Mouse (Mus musculus) small intestine, adult 2 months (tissue): Measurements from ENCODE around the gene Rptor. TPM values are rescaled to one million over a fixed set of nuclear protein-coding genes. Genes with fewer than 3 reads are reported as not detected.
A peak's percentile ranks its signal among the peaks of the same experiment; 100 is the strongest.

ENCODE experiments used
- H3K27ac ChIP-seq: fragments of 200-500 bp; 2 replicates; pipeline ENCODE4 v1.5.1; 2012; ENCODE audit warnings: low read depth, low read length, control low read depth, inconsistent platforms; ENCODE audit not compliant: insufficient read depth
- H3K27me3 ChIP-seq: fragments of 200-500 bp; 2 replicates; pipeline ENCODE4 v1.6.1; 2012; ENCODE audit warnings: mild to moderate bottlenecking, moderate library complexity, low read length, inconsistent platforms; ENCODE audit not compliant: control insufficient read depth, insufficient read depth
- H3K36me3 ChIP-seq: fragments of 200-500 bp; 2 replicates; pipeline ENCODE4 v1.6.1; 2012; ENCODE audit warnings: mild to moderate bottlenecking, low read length, control low read depth, inconsistent platforms; ENCODE audit not compliant: control insufficient read depth, insufficient read depth
- H3K4me1 ChIP-seq: fragments of 200-500 bp; 2 replicates; pipeline ENCODE4 v1.6.1; 2012; ENCODE audit warnings: low read length, inconsistent platforms, mixed read lengths; ENCODE audit not compliant: control insufficient read depth, insufficient read depth, insufficient read length
- H3K4me3 ChIP-seq: fragments of 200-500 bp; 2 replicates; pipeline ENCODE4 v1.5.1; 2012; ENCODE audit warnings: low read depth, mild to moderate bottlenecking, control low read depth, inconsistent platforms, low read length, moderate library complexity
- CTCF ChIP-seq: fragments of 200-500 bp; IDR thresholded peaks from 2 replicates; pipeline ENCODE4 v1.5.1; 2012; ENCODE audit warnings: low read depth, mild to moderate bottlenecking, control low read depth, inconsistent platforms, low read length, moderate library complexity, mixed read lengths; ENCODE audit not compliant: insufficient replicate concordance, insufficient read length; ENCODE audit errors: extremely low read depth
- POLR2A ChIP-seq: fragments of 200-500 bp; IDR thresholded peaks from 2 replicates; pipeline ENCODE4 v1.6.1; 2012; ENCODE audit warnings: low read depth, mild to moderate bottlenecking, control low read depth, inconsistent platforms, low read length, moderate library complexity
- WGBS: fragments of 180-500 bp; shearing (Covaris S2); methylation state at CpG from one replicate; pipeline ENCODE4 v1.1.7; 2018; 5-methylcytosine and 5-hydroxymethylcytosine counted together
- polyA plus RNA-seq: library from polyadenylated mRNA; depleted of rRNA; stranded (reverse); fragments of >200 nt; gene quantifications from 2 replicates; pipeline ENCODE4 v1.2.3, GENCODE M21; 2012

Gene Rptor
- polyA plus RNA-seq, 1 experiment = 26.8 TPM

- WGBS = 67% methylated on average over 10 of the region's 10 CpGs
- Histone ChIP-seq H3K36me3 (no peaks in the 10 kb centered on the region), H3K4me3 (no peak overlapping the region), H3K27me3 (no peaks in the 10 kb centered on the region), H3K4me1 (peaks cover 15% of the 10 kb centered on the region), H3K27ac (no peak overlapping the region)
- TF ChIP-seq CTCF = no peak
- no peak for TF ChIP-seq POLR2A
These were observed 329.1 kb downstream of the Rptor start for GRCm38 (mm10) chr11:119931809-119932208.

- peaks cover 16% of the 10 kb centered on the region for H3K4me1 ChIP-seq
- H3K27me3 ChIP-seq = no peaks in the 10 kb centered on the region
- H3K36me3 ChIP-seq = no peaks in the 10 kb centered on the region
- H3K27ac ChIP-seq = peak overlapping the region; percentile 35
- no peak for TF ChIP-seq POLR2A
- TF ChIP-seq CTCF = no peak
- no peak overlapping the region for H3K4me3 ChIP-seq
- WGBS = 47% methylated on average over 4 of the region's 4 CpGs
These were observed 330.4 kb downstream of the Rptor start for GRCm38 (mm10) chr11:119933142-119933541.

GRCm38 (mm10) chr11:119933819-119934583 is 331.3 kb downstream of the Rptor start:
- no peak overlapping the region for H3K4me3 ChIP-seq
- peaks cover 18% of the 10 kb centered on the region for H3K4me1 ChIP-seq
- H3K27ac ChIP-seq = peak overlapping the region; percentile 35
- TF ChIP-seq POLR2A = no peak
- no peak for TF ChIP-seq CTCF
- H3K27me3 ChIP-seq = no peaks in the 10 kb centered on the region
- WGBS = 79% methylated on average over 8 of the region's 8 CpGs
- no peaks in the 10 kb centered on the region for H3K36me3 ChIP-seq

GRCm38 (mm10) chr11:119934773-119935172 is 332.1 kb downstream of the Rptor start:
- TF ChIP-seq CTCF (no peak), POLR2A (no peak)
- no peak overlapping the region for H3K4me3 ChIP-seq
- H3K27me3 ChIP-seq = no peaks in the 10 kb centered on the region
- no peak overlapping the region for H3K27ac ChIP-seq
- WGBS = 73% methylated on average over 8 of the region's 8 CpGs
- peaks cover 24% of the 10 kb centered on the region for H3K4me1 ChIP-seq
- no peaks in the 10 kb centered on the region for H3K36me3 ChIP-seq

GRCm38 (mm10) chr11:119935457-119935856 is 332.8 kb downstream of the Rptor start:
- H3K4me1 ChIP-seq = peaks cover 24% of the 10 kb centered on the region
- no peak overlapping the region for H3K27ac ChIP-seq
- H3K27me3 ChIP-seq = no peaks in the 10 kb centered on the region
- no peak for TF ChIP-seq POLR2A
- TF ChIP-seq CTCF = peak; percentile 75; the same call in 1 of the 2 replicates
- no peak overlapping the region for H3K4me3 ChIP-seq
- H3K36me3 ChIP-seq = no peaks in the 10 kb centered on the region
- WGBS = 37% methylated on average over 6 of the region's 6 CpGs

- 70% methylated on average over 2 of the region's 2 CpGs for WGBS
- Histone ChIP-seq H3K36me3 (no peaks in the 10 kb centered on the region), H3K27ac (no peak overlapping the region)
These were observed 333.8 kb downstream of the Rptor start for GRCm38 (mm10) chr11:119936456-119936855.

GRCm38 (mm10) chr11:119937216-119937615 is 334.5 kb downstream of the Rptor start:
- H3K36me3 ChIP-seq = no peaks in the 10 kb centered on the region
- peaks cover 24% of the 10 kb centered on the region for H3K4me1 ChIP-seq
- no peak overlapping the region for H3K4me3 ChIP-seq
- 74% methylated on average over 12 of the region's 12 CpGs for WGBS
- TF ChIP-seq POLR2A = no peak
- no peak for TF ChIP-seq CTCF
- H3K27ac ChIP-seq = no peak overlapping the region
- H3K27me3 ChIP-seq = no peaks in the 10 kb centered on the region

More at GRCm38 (mm10) chr11:119936456-119936855, 333.8 kb downstream of the Rptor start:
- TF ChIP-seq POLR2A (no peak), CTCF (no peak)
- H3K4me1 ChIP-seq = peaks cover 24% of the 10 kb centered on the region
- no peaks in the 10 kb centered on the region for H3K27me3 ChIP-seq
- H3K4me3 ChIP-seq = no peak overlapping the region
